Comparison of ENCODE assay signal across 15 mouse cellular contexts in the genomic region with DNA sequence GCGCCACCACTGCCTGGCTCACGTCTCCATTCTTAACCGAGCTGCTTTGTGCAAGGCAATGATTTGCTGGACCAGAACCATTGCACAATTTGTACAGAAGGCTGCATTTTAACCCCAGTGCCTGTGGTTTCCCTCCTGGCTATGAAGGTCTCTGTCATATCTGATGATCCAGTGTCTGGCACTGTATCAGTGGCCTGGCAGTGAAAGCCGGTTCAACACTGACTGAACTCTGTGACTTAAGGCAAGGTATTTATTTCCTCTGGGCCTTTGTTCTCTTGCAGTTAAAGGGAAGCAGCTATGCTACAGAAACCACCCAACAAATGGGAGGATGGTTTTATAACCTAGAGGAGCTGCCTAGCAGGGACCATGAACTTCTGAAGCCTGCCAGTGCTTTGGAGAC. TPM values are rescaled to one million over a fixed set of nuclear protein-coding genes. Genes with fewer than 3 reads are reported as not detected.
DNase-seq lines count a peak whose midpoint lies in the region; ATAC-seq and TF ChIP-seq lines count a peak whose summit lies in the region.
"Had no signal": no experiment of that assay in that cellular context is flagged by ENCODE, and none has a peak within 500 bp of the region (broad histone marks: within the 10 kb centered on the region; RNA-seq: fewer than 3 reads in every experiment).

No protein-coding gene starts in this region.

- no peak for ATAC-seq in kidney, embryonic 16.5 days (ENCODE audit: low FRiP score, low TSS enrichment)
- ATAC-seq in granulocyte monocyte progenitor cell, adult 5-6 weeks (replicated peaks; ENCODE audit: poor library complexity, severe bottlenecking) = peak; percentile 43
- no peak for ATAC-seq in liver, postnatal 0 days
- no peak for ATAC-seq in hindbrain, embryonic 16.5 days
- ATAC-seq: forebrain, postnatal 0 days had no signal

- H3K4me2 ChIP-seq in kidney, embryonic 16.5 days (replicated peaks; ENCODE audit: low read depth, low read length) = no peak overlapping the region
- H3K4me2 ChIP-seq in liver, postnatal 0 days (ENCODE audit: low read depth, low read length) = peak overlapping the region; percentile 31; the same call in 1 of the 2 replicates
- H3K4me2 ChIP-seq in hindbrain, embryonic 16.5 days (ENCODE audit: low read length) = no peak overlapping the region
- H3K4me2 ChIP-seq: embryonic facial prominence, embryonic 15.5 days; lung, embryonic 14.5 days; midbrain, embryonic 12.5 days had no signal

- WGBS in kidney, embryonic 16.5 days = 67% methylated on average over 4 of the region's 4 CpGs
- 34% methylated on average over 4 of the region's 4 CpGs for WGBS in liver, postnatal 0 days (ENCODE audit: insufficient replicate concordance)
- WGBS in hindbrain, embryonic 16.5 days = 89% methylated on average over 4 of the region's 4 CpGs

- H3K36me3 ChIP-seq in kidney, embryonic 16.5 days (ENCODE audit: insufficient read depth, low read length) = no peaks in the 10 kb centered on the region
- no peaks in the 10 kb centered on the region for H3K36me3 ChIP-seq in liver, postnatal 0 days (replicated peaks; ENCODE audit: insufficient read depth, low read length)
- H3K36me3 ChIP-seq in hindbrain, embryonic 16.5 days (ENCODE audit: control insufficient read depth, insufficient read depth, low read length) = no peaks in the 10 kb centered on the region
- H3K36me3 ChIP-seq: embryonic facial prominence, embryonic 15.5 days; midbrain, embryonic 12.5 days had no signal

- H3K4me3 ChIP-seq in kidney, embryonic 16.5 days (ENCODE audit: low read length) = no peak overlapping the region
- H3K4me3 ChIP-seq in liver, postnatal 0 days (ENCODE audit: low read depth, low read length) = no peak overlapping the region
- H3K4me3 ChIP-seq in hindbrain, embryonic 16.5 days (ENCODE audit: low read length) = no peak overlapping the region
- H3K4me3 ChIP-seq: embryonic facial prominence, embryonic 15.5 days; left cerebral cortex, adult 2 months; midbrain, embryonic 12.5 days had no signal

- TF ChIP-seq CTCF in liver, postnatal 0 days (IDR thresholded peaks at IDR 0.05; ENCODE audit: low read depth) = no peak

- no peak overlapping the region for H3K27ac ChIP-seq in kidney, embryonic 16.5 days (ENCODE audit: low read length)
- H3K27ac ChIP-seq in liver, postnatal 0 days (ENCODE audit: low read depth) = peak overlapping the region; percentile 60
- H3K27ac ChIP-seq in hindbrain, embryonic 16.5 days (ENCODE audit: low read depth, low read length) = no peak overlapping the region
- H3K27ac ChIP-seq: embryonic facial prominence, embryonic 15.5 days; kidney, postnatal 0 days; left cerebral cortex, adult 2 months; midbrain, embryonic 12.5 days had no signal

- H3K9me3 ChIP-seq in kidney, embryonic 16.5 days (ENCODE audit: low read length) = no peaks in the 10 kb centered on the region
- no peaks in the 10 kb centered on the region for H3K9me3 ChIP-seq in liver, postnatal 0 days (ENCODE audit: low read length)
- no peaks in the 10 kb centered on the region for H3K9me3 ChIP-seq in hindbrain, embryonic 16.5 days (ENCODE audit: control insufficient read depth, low read length)
- H3K9me3 ChIP-seq: embryonic facial prominence, embryonic 15.5 days; midbrain, embryonic 12.5 days had no signal

- H3K27me3 ChIP-seq in kidney, embryonic 16.5 days (ENCODE audit: insufficient read depth, low read length) = no peaks in the 10 kb centered on the region
- no peaks in the 10 kb centered on the region for H3K27me3 ChIP-seq in liver, postnatal 0 days (ENCODE audit: insufficient read depth, low read length)
- H3K27me3 ChIP-seq in hindbrain, embryonic 16.5 days (replicated peaks; ENCODE audit: control insufficient read depth, insufficient read depth, low read length) = no peaks in the 10 kb centered on the region
- H3K27me3 ChIP-seq: embryonic facial prominence, embryonic 15.5 days; midbrain, embryonic 12.5 days had no signal

- peaks cover 23% of the 10 kb centered on the region for H3K4me1 ChIP-seq in kidney, embryonic 16.5 days (ENCODE audit: insufficient read depth, low read length)
- H3K4me1 ChIP-seq in liver, postnatal 0 days (ENCODE audit: insufficient read depth) = peaks cover 41% of the 10 kb centered on the region
- H3K4me1 ChIP-seq in hindbrain, embryonic 16.5 days (ENCODE audit: control insufficient read depth, insufficient read depth, low read depth, low read length) = peaks cover 10% of the 10 kb centered on the region

- no peak overlapping the region for H3K9ac ChIP-seq in kidney, embryonic 16.5 days (replicated peaks; ENCODE audit: low read length)
- no peak overlapping the region for H3K9ac ChIP-seq in liver, postnatal 0 days (replicated peaks)
- H3K9ac ChIP-seq in hindbrain, embryonic 16.5 days (ENCODE audit: low read depth, low read length) = no peak overlapping the region
- H3K9ac ChIP-seq: embryonic facial prominence, embryonic 15.5 days; forebrain, postnatal 0 days; lung, embryonic 14.5 days; midbrain, embryonic 12.5 days had no signal

- peak; percentile 50 for DNase-seq in kidney, adult 18-20 months
- peak; percentile 31 for DNase-seq in NIH3T3 (ENCODE audit: low read depth)
- no peak for DNase-seq in liver, postnatal 0 days
- no peak for DNase-seq in right cerebral cortex, postnatal 36 days (ENCODE audit: low spot score in 2 of 2)
- DNase-seq in MN1 (ENCODE audit: low spot score) = no peak
- DNase-seq: forebrain, postnatal 0 days; lung, embryonic 14.5 days; thymus, postnatal 14 days had no signal

- TF ChIP-seq EP300 in liver, postnatal 0 days (IDR thresholded peaks at IDR 0.05; ENCODE audit: low read depth) = no peak

RNA-seq across cellular contexts. Expression of a gene that starts 11.4 kb away (rescaled TPM):
- polyA plus RNA-seq in kidney, embryonic 16.5 days (2015; fragmentation: Nextera tagmentation; extraction: Ambion mirVana) = 142 and 151 TPM in 2 replicates
- total RNA-seq in granulocyte monocyte progenitor cell, adult 5-6 weeks (2014; fragmentation: Nextera tagmentation) = 214 and 275 TPM in 2 replicates
- total RNA-seq in granulocyte monocyte progenitor cell, adult 5-6 weeks (2017) = 240 and 246 TPM in 2 replicates
- polyA plus RNA-seq in liver, postnatal 0 days (2015; fragmentation: Nextera tagmentation; extraction: Ambion mirVana) = 52.2 and 53.8 TPM in 2 replicates
- 111 and 117 TPM in 2 replicates for polyA plus RNA-seq in hindbrain, embryonic 16.5 days (2015; fragmentation: Nextera tagmentation; extraction: Ambion mirVana)

RNA-seq across cellular contexts. Expression of a gene that starts 11.7 kb away (rescaled TPM):
- polyA plus RNA-seq in kidney, embryonic 16.5 days (2015; fragmentation: Nextera tagmentation; extraction: Ambion mirVana) = 41.9 and 44.7 TPM in 2 replicates
- total RNA-seq in granulocyte monocyte progenitor cell, adult 5-6 weeks (2014; fragmentation: Nextera tagmentation) = 73.5 and 89.1 TPM in 2 replicates
- total RNA-seq in granulocyte monocyte progenitor cell, adult 5-6 weeks (2017) = 104 and 107 TPM in 2 replicates
- polyA plus RNA-seq in liver, postnatal 0 days (2015; fragmentation: Nextera tagmentation; extraction: Ambion mirVana) = 19.7 and 21.2 TPM in 2 replicates
- 33.4 and 35.5 TPM in 2 replicates for polyA plus RNA-seq in hindbrain, embryonic 16.5 days (2015; fragmentation: Nextera tagmentation; extraction: Ambion mirVana)

RNA-seq across cellular contexts. Expression of a gene that starts 53.3 kb away (rescaled TPM):
- polyA plus RNA-seq in kidney, embryonic 16.5 days (2015; fragmentation: Nextera tagmentation; extraction: Ambion mirVana) = 79.5 and 83.1 TPM in 2 replicates
- 90.4 and 111 TPM in 2 replicates for total RNA-seq in granulocyte monocyte progenitor cell, adult 5-6 weeks (2014; fragmentation: Nextera tagmentation)
- total RNA-seq in granulocyte monocyte progenitor cell, adult 5-6 weeks (2017) = 93.8 and 132 TPM in 2 replicates
- polyA plus RNA-seq in liver, postnatal 0 days (2015; fragmentation: Nextera tagmentation; extraction: Ambion mirVana) = 14.5 and 17.6 TPM in 2 replicates
- polyA plus RNA-seq in hindbrain, embryonic 16.5 days (2015; fragmentation: Nextera tagmentation; extraction: Ambion mirVana) = 41.1 and 47.5 TPM in 2 replicates

RNA-seq across cellular contexts. Expression of a gene that starts 54.0 kb away (rescaled TPM):
- 92.6 and 92.7 TPM in 2 replicates for polyA plus RNA-seq in kidney, embryonic 16.5 days (2015; fragmentation: Nextera tagmentation; extraction: Ambion mirVana)
- 96.1 and 107 TPM in 2 replicates for total RNA-seq in granulocyte monocyte progenitor cell, adult 5-6 weeks (2014; fragmentation: Nextera tagmentation)
- 151 and 157 TPM in 2 replicates for total RNA-seq in granulocyte monocyte progenitor cell, adult 5-6 weeks (2017)
- 69.7 and 71.6 TPM in 2 replicates for polyA plus RNA-seq in liver, postnatal 0 days (2015; fragmentation: Nextera tagmentation; extraction: Ambion mirVana)
- 38.0 and 41.5 TPM in 2 replicates for polyA plus RNA-seq in hindbrain, embryonic 16.5 days (2015; fragmentation: Nextera tagmentation; extraction: Ambion mirVana)

Comparison
In these comparisons a context has a peak if more than half of its experiments do, and no peak if none do; other contexts are left out.
1. DNase-seq: peak in kidney, adult 18-20 months (single experiment) and NIH3T3 (single experiment); none in liver, postnatal 0 days (single experiment), right cerebral cortex, postnatal 36 days (0 of 2) and MN1 (single experiment).